In the genomic region with DNA sequence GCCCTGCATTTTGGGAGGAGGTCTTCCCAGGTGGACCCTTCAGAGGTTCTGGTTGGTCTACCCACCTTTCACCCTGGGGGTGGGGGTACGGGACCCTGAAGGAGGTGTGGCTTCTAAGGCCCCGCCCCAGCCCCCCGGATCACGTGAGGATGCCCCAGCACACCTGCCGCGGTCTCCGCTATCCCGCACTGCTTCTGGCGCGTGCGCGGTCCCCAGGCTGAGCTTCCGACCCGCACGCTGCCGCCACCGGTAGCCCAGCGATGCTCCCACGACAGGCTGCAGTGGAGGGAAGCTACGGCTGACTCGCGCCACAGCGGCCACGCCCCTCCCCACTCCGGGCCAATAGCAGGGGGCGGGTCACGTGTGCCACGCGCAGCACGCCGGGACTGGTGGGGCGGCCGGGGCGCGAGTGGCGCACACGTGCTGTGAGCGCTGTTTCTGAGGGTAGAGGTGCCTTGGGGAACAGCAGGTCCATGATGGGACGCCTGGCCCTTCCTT, we compare ENCODE assay signal across 7 mouse cellular contexts. TPM values are rescaled to one million over a fixed set of nuclear protein-coding genes. Genes with fewer than 3 reads are reported as not detected.
A peak's percentile ranks its signal among the peaks of the same experiment; 100 is the strongest.
DNase-seq lines count a peak whose midpoint lies in the region; ATAC-seq and TF ChIP-seq lines count a peak whose summit lies in the region.

Foxred2 (minus strand) TSS at position 319 of the 498 bp plus-strand sequence.

- peaks cover 57% of the 10 kb centered on the region for H3K36me3 ChIP-seq in embryonic facial prominence, embryonic 10.5 days (replicated peaks)
- H3K36me3 ChIP-seq in intestine, postnatal 0 days (ENCODE audit: control insufficient read depth, insufficient read depth): peaks cover 33% of the 10 kb centered on the region
- H3K36me3 ChIP-seq in limb, embryonic 11.5 days (ENCODE audit: control insufficient read depth, insufficient read depth, low read length): peaks cover 29% of the 10 kb centered on the region
- peaks cover 52% of the 10 kb centered on the region for H3K36me3 ChIP-seq in midbrain, embryonic 13.5 days

- peak; percentile 90 for DNase-seq in adrenal gland, postnatal 10 days
- peak; percentile 93 for DNase-seq in embryonic facial prominence, embryonic 10.5 days (ENCODE audit: low spot score)
- no peak for DNase-seq in gonadal fat pad, adult 2 months (ENCODE audit: low read depth)
- peak; percentile 87 for DNase-seq in limb, embryonic 11.5 days (ENCODE audit: low spot score)
- DNase-seq in spleen, adult 18-20 months: peak; percentile 80 to 84

- peaks cover 30% of the 10 kb centered on the region for H3K27me3 ChIP-seq in embryonic facial prominence, embryonic 10.5 days (replicated peaks; ENCODE audit: low read depth, poor library complexity, severe bottlenecking)
- H3K27me3 ChIP-seq in intestine, postnatal 0 days (replicated peaks; ENCODE audit: control insufficient read depth, insufficient read depth, low read length): peaks cover 21% of the 10 kb centered on the region
- H3K27me3 ChIP-seq in limb, embryonic 11.5 days (ENCODE audit: control insufficient read depth, insufficient read depth, low read length): peaks cover 9% of the 10 kb centered on the region
- peaks cover 2% of the 10 kb centered on the region; the same call in 1 of the 2 replicates for H3K27me3 ChIP-seq in midbrain, embryonic 13.5 days

- peak within 1 kb of the TSS; percentile 71 for H3K4me3 ChIP-seq in embryonic facial prominence, embryonic 10.5 days
- H3K4me3 ChIP-seq in intestine, postnatal 0 days (ENCODE audit: low read depth, low read length): peak within 1 kb of the TSS; percentile 35
- peak within 1 kb of the TSS; percentile 41 for H3K4me3 ChIP-seq in limb, embryonic 11.5 days (ENCODE audit: low read depth, low read length)
- peak within 1 kb of the TSS; percentile 53 for H3K4me3 ChIP-seq in midbrain, embryonic 13.5 days (replicated peaks)

- WGBS in embryonic facial prominence, embryonic 10.5 days: under 1% methylated on average over 39 of the region's 39 CpGs
- under 1% methylated on average over 39 of the region's 39 CpGs for WGBS in intestine, postnatal 0 days
- 0% methylated on average over 39 of the region's 39 CpGs for WGBS in limb, embryonic 11.5 days
- WGBS in midbrain, embryonic 13.5 days: under 1% methylated on average over 39 of the region's 39 CpGs

- TF ChIP-seq CTCF in intestine, postnatal 0 days (IDR thresholded peaks at IDR 0.05; ENCODE audit: low read depth): peak; percentile 64

- no peaks in the 10 kb centered on the region for H3K9me3 ChIP-seq in embryonic facial prominence, embryonic 10.5 days
- H3K9me3 ChIP-seq in intestine, postnatal 0 days (ENCODE audit: control insufficient read depth): no peaks in the 10 kb centered on the region
- H3K9me3 ChIP-seq in limb, embryonic 11.5 days (ENCODE audit: control insufficient read depth, low read length): no peaks in the 10 kb centered on the region
- H3K9me3 ChIP-seq in midbrain, embryonic 13.5 days: no peaks in the 10 kb centered on the region

- no peak within 1 kb of the TSS for H3K9ac ChIP-seq in intestine, postnatal 0 days (ENCODE audit: low read depth, low read length)
- H3K9ac ChIP-seq in limb, embryonic 11.5 days (ENCODE audit: low read length): peak within 1 kb of the TSS; percentile 35
- H3K9ac ChIP-seq in midbrain, embryonic 13.5 days (replicated peaks): peak within 1 kb of the TSS; percentile 76

- peak within 1 kb of the TSS; percentile 78 for H3K27ac ChIP-seq in embryonic facial prominence, embryonic 10.5 days (replicated peaks)
- no peak within 1 kb of the TSS for H3K27ac ChIP-seq in intestine, postnatal 0 days (ENCODE audit: low read depth, low read length)
- no peak within 1 kb of the TSS for H3K27ac ChIP-seq in limb, embryonic 11.5 days (replicated peaks; ENCODE audit: low read depth, low read length)
- peak within 1 kb of the TSS; percentile 37 for H3K27ac ChIP-seq in midbrain, embryonic 13.5 days

- H3K4me2 ChIP-seq in intestine, postnatal 0 days (replicated peaks; ENCODE audit: low read depth): peak within 1 kb of the TSS; percentile 69
- H3K4me2 ChIP-seq in limb, embryonic 11.5 days (ENCODE audit: low read depth, severe bottlenecking): peak within 1 kb of the TSS; percentile 72
- H3K4me2 ChIP-seq in midbrain, embryonic 13.5 days (replicated peaks): peak within 1 kb of the TSS; percentile 87

- peak; percentile 85 for ATAC-seq in intestine, postnatal 0 days
- peak; percentile 87 for ATAC-seq in limb, embryonic 11.5 days (ENCODE audit: insufficient number of reproducible peaks, low FRiP score, low TSS enrichment, low read depth)
- peak; percentile 91 for ATAC-seq in midbrain, embryonic 13.5 days

- H3K4me1 ChIP-seq in embryonic facial prominence, embryonic 10.5 days: peaks cover 19% of the 10 kb centered on the region
- H3K4me1 ChIP-seq in intestine, postnatal 0 days (replicated peaks; ENCODE audit: control insufficient read depth, insufficient read depth, low read length): peaks cover 6% of the 10 kb centered on the region; the same call in 1 of the 2 replicates
- H3K4me1 ChIP-seq in limb, embryonic 11.5 days (ENCODE audit: control insufficient read depth, insufficient read depth, low read length): peaks cover 9% of the 10 kb centered on the region
- H3K4me1 ChIP-seq in midbrain, embryonic 13.5 days (replicated peaks): peaks cover 33% of the 10 kb centered on the region

RNA-seq across cellular contexts. Expression of gene Foxred2, which starts in this region (rescaled TPM):
- 1 to 10 TPM; 2.7 TPM for total RNA-seq in adrenal gland, postnatal 10 days (2021)
- polyA plus RNA-seq in embryonic facial prominence, embryonic 10.5 days (2016; fragmentation: Nextera tagmentation; extraction: Ambion mirVana): 7.2 and 7.3 TPM in 2 replicates
- 38.5 and 50.1 TPM in 2 replicates for polyA plus RNA-seq in gonadal fat pad, adult 2 months (2012; rRNA removed)
- polyA plus RNA-seq in intestine, postnatal 0 days (2015; fragmentation: Nextera tagmentation; extraction: Ambion mirVana): 0.33 and 0.46 TPM in 2 replicates
- 6.1 and 7.2 TPM in 2 replicates for polyA plus RNA-seq in limb, embryonic 11.5 days (2014; fragmentation: Nextera tagmentation; extraction: Ambion mirVana)
- polyA plus RNA-seq in midbrain, embryonic 13.5 days (2015; fragmentation: Nextera tagmentation; extraction: Ambion mirVana): 6.9 and 8.1 TPM in 2 replicates

Comparison
In these comparisons a context has a peak if more than half of its experiments do, and no peak if none do; other contexts are left out.
1. Peak in ATAC-seq, H3K4me3 ChIP-seq and H3K4me2 ChIP-seq in intestine, postnatal 0 days; RNA of the gene not detected or under 1 TPM.
2. H3K27ac ChIP-seq: peak in embryonic facial prominence, embryonic 10.5 days (single experiment) and midbrain, embryonic 13.5 days (single experiment); none in intestine, postnatal 0 days (single experiment) and limb, embryonic 11.5 days (single experiment).
3. Peak in every context shown above with its lines, with median percentiles within 50 percentile points of each other: H3K4me3 ChIP-seq, ATAC-seq and H3K4me2 ChIP-seq.